ENCODE assay signal across 30 mouse cellular contexts in the genomic region with DNA sequence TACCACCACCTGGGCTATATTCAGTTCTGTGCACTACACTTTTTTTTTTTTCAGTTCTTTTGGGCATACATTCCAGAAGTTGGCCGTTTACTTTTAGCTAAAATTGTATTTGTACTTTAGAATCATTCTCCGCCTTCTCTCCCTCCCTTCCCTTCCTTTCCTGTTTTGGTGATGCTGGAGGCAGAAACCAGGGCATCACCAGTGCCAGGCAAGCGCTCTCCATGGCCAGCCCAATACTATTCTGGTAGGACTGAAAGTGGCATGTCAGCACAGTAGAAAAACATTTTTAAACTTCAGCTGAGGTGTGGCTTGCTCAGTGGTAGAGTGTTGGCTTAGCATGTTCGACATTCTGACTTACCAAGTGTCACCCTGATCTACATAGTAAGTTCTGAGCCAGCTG. TPM values are rescaled to one million over a fixed set of nuclear protein-coding genes. Genes with fewer than 3 reads are reported as not detected.
A peak's percentile ranks its signal among the peaks of the same experiment; 100 is the strongest.
DNase-seq lines count a peak whose midpoint lies in the region; ATAC-seq and TF ChIP-seq lines count a peak whose summit lies in the region.
"Had no signal": no experiment of that assay in that cellular context is flagged by ENCODE, and none has a peak within 500 bp of the region (broad histone marks: within the 10 kb centered on the region; RNA-seq: fewer than 3 reads in every experiment).

No protein-coding gene starts in this region.

- no peak overlapping the region for H3K4me2 ChIP-seq in intestine, embryonic 16.5 days (ENCODE audit: low read depth, low read length)
- H3K4me2 ChIP-seq: embryonic facial prominence, embryonic 13.5 days; embryonic facial prominence, embryonic 15.5 days; forebrain, embryonic 12.5 days had no signal

- no peak for DNase-seq in frontal cortex, postnatal 14 days (ENCODE audit: low spot score in 2 of 2)
- no peak for DNase-seq in gastrocnemius, adult 2 months
- no peak for DNase-seq in gastrocnemius, adult 8-10 months (ENCODE audit: low spot score in 2 of 2)
- DNase-seq in brain, adult 2 months (ENCODE audit: low read depth, low spot score), result peak; percentile 35
- DNase-seq: adrenal gland, adult 8-10 months; adrenal gland, postnatal 14 days; adrenal gland, postnatal 36 days; B cell, adult 2 months; cerebellum, adult 11 months; cerebellum, adult 18-20 months; cerebellum, adult 8-10 months; cerebellum, adult 9-11 months; cerebellum, postnatal 14 days; cerebellum, postnatal 36 days; embryo, embryonic 11 days had no signal

- intact Hi-C loops in gastrocnemius, adult 2 months (cut with DNase I), result no loop called here

- TF ChIP-seq CTCF in gastrocnemius, adult 2 months (IDR thresholded peaks at IDR 0.05), result no peak

- H3K9me3 ChIP-seq in intestine, embryonic 16.5 days (ENCODE audit: control insufficient read depth, low read length), result no peaks in the 10 kb centered on the region
- H3K9me3 ChIP-seq: embryonic facial prominence, embryonic 13.5 days; embryonic facial prominence, embryonic 15.5 days; forebrain, embryonic 10.5 days; forebrain, embryonic 12.5 days; G1E had no signal

- H3K27me3 ChIP-seq in intestine, embryonic 16.5 days (replicated peaks; ENCODE audit: control insufficient read depth, insufficient read depth, low read length), result no peaks in the 10 kb centered on the region
- H3K27me3 ChIP-seq: CH12.LX; embryonic facial prominence, embryonic 13.5 days; embryonic facial prominence, embryonic 15.5 days; Patski had no signal

- WGBS in intestine, embryonic 16.5 days, result 75% methylated on average over 4 of the region's 4 CpGs

- H3K4me1 ChIP-seq in intestine, embryonic 16.5 days (ENCODE audit: control insufficient read depth, insufficient read depth, low read length), result no peaks in the 10 kb centered on the region
- H3K4me1 ChIP-seq: embryonic facial prominence, embryonic 13.5 days; embryonic facial prominence, embryonic 15.5 days; forebrain, embryonic 10.5 days; forebrain, embryonic 12.5 days had no signal

- H3K9ac ChIP-seq in intestine, embryonic 16.5 days (ENCODE audit: low read depth, low read length), result no peak overlapping the region
- H3K9ac ChIP-seq: embryonic facial prominence, embryonic 13.5 days; embryonic facial prominence, embryonic 15.5 days; forebrain, embryonic 12.5 days had no signal

- peak; percentile 78 for ATAC-seq in frontal cortex, adult (ENCODE audit: low TSS enrichment)
- ATAC-seq in intestine, embryonic 16.5 days, result no peak
- ATAC-seq: activated CD4-positive, CD25-positive, alpha-beta regulatory T cell, adult 4 months; CD4-positive, CD25-positive, alpha-beta regulatory T cell, adult 4 months; forebrain, embryonic 14.5 days; forebrain, embryonic 16.5 days; Patski had no signal

- H3K27ac ChIP-seq in gastrocnemius, adult 2 months, result 0 out of 2 replicates have a peak overlapping the region, but pooled peaks have one; percentile 5
- H3K27ac ChIP-seq in intestine, embryonic 16.5 days (ENCODE audit: low read length), result no peak overlapping the region
- H3K27ac ChIP-seq: embryonic facial prominence, embryonic 13.5 days; embryonic facial prominence, embryonic 15.5 days; forebrain, embryonic 10.5 days; forebrain, embryonic 12.5 days had no signal

- no peak overlapping the region for H3K4me3 ChIP-seq in gastrocnemius, adult 2 months
- no peak overlapping the region for H3K4me3 ChIP-seq in intestine, embryonic 16.5 days (ENCODE audit: low read length)
- H3K4me3 ChIP-seq: embryonic facial prominence, embryonic 13.5 days; embryonic facial prominence, embryonic 15.5 days; erythroblast, embryonic 14.5 days; forebrain, embryonic 10.5 days; forebrain, embryonic 12.5 days had no signal

- H3K36me3 ChIP-seq in intestine, embryonic 16.5 days (ENCODE audit: control insufficient read depth, insufficient read depth, low read length), result no peaks in the 10 kb centered on the region
- H3K36me3 ChIP-seq: embryonic facial prominence, embryonic 13.5 days; embryonic facial prominence, embryonic 15.5 days; forebrain, embryonic 10.5 days; forebrain, embryonic 12.5 days; G1E had no signal

RNA-seq across cellular contexts. Expression of gene Chst12, which starts 23.9 kb away (rescaled TPM):
- total RNA-seq in gastrocnemius, adult 2 months (2021), result 1 to 10 TPM; 4.3 to 7.4 TPM
- total RNA-seq in gastrocnemius, adult 8-10 months (2022), result 1 to 10 TPM; 2.4 to 5.2 (median 3.5) TPM
- polyA plus RNA-seq in intestine, embryonic 16.5 days (2015; fragmentation: Nextera tagmentation; extraction: Ambion mirVana), result 19.9 and 21.0 TPM in 2 replicates

RNA-seq across cellular contexts. Expression of gene Gm4869, which starts 36.0 kb away (rescaled TPM):
- not detected for total RNA-seq in gastrocnemius, adult 2 months (2021)
- not detected for total RNA-seq in gastrocnemius, adult 8-10 months (2022)
- not detected in 2 replicates for polyA plus RNA-seq in intestine, embryonic 16.5 days (2015; fragmentation: Nextera tagmentation; extraction: Ambion mirVana)
- total RNA-seq: adrenal gland, postnatal 14 days; CH12.LX; common myeloid progenitor, adult 5-6 weeks; G1E had no signal
- polyA plus RNA-seq: activated CD4-positive, CD25-positive, alpha-beta regulatory T cell, adult 4 months; CD4-positive, CD25-positive, alpha-beta regulatory T cell, adult 4 months; embryonic facial prominence, embryonic 13.5 days; erythroblast, embryonic 14.5 days; forebrain, embryonic 10.5 days; forebrain, embryonic 12.5 days; forebrain, embryonic 14.5 days; forebrain, embryonic 16.5 days; G1E; Patski had no signal
